Mouse (Mus musculus) gastrocnemius, postnatal 10 days (tissue): ENCODE measurements around the gene Hadh. TPM values are rescaled to one million over a fixed set of nuclear protein-coding genes. Genes with fewer than 3 reads are reported as not detected.
A peak's percentile ranks its signal among the peaks of the same experiment; 100 is the strongest.

ENCODE experiments used
- DNase-seq: peaks from one replicate; pipeline ENCODE4 v3.0.0; 2021; ENCODE audit warnings: mixed read lengths
- long read RNA-seq, 2 experiments: library from polyadenylated mRNA; stranded (forward); transcript quantifications; one replicate each; pipeline ENCODE4 v2.0.0; 2021
- total RNA-seq, 2 experiments: library from RNA; stranded (reverse); gene quantifications; 2 replicates each; pipeline ENCODE4 v1.2.3; 2021

Gene Hadh
- 100 to 1,000 TPM; 208 to 234 TPM for total RNA-seq
- long read RNA-seq, experiment 1, transcript Hadh-201 (8 exons, 1,789 nt): major isoform, 352 of 364 reads
- long read RNA-seq, experiment 1, partial matches to known transcripts: 8 of 364 reads
- long read RNA-seq, experiment 1, other reads (novel, unspliced or antisense): 4 of 364 reads
- long read RNA-seq, experiment 2, transcript Hadh-201 (8 exons, 1,789 nt): major isoform, 420 of 438 reads
- long read RNA-seq, experiment 2, partial matches to known transcripts: 8 of 438 reads
- long read RNA-seq, experiment 2, other reads (novel, unspliced or antisense): 10 of 438 reads

GRCm38 (mm10) chr3:131271559-131272373 lies at the start of gene Hadh:
Gene Hadh (minus strand): TSS chr3:131272101.
- DNase-seq: peak; percentile 86

GRCm38 (mm10) chr3:131320184-131320583 lies 48.3 kb upstream of the Hadh start:
- DNase-seq: peak; percentile 86

GRCm38 (mm10) chr3:131318211-131318610 lies 46.3 kb upstream of the Hadh start:
- DNase-seq: no peak

GRCm38 (mm10) chr3:131317126-131317525 lies 45.2 kb upstream of the Hadh start:
- no peak for DNase-seq

- no peak for DNase-seq
Observed at GRCm38 (mm10) chr3:131315957-131316510, 44.1 kb upstream of the Hadh start.

- no peak for DNase-seq
Observed at GRCm38 (mm10) chr3:131312340-131312739, 40.4 kb upstream of the Hadh start.

- DNase-seq: no peak
Observed at GRCm38 (mm10) chr3:131310572-131310971, 38.7 kb upstream of the Hadh start.

GRCm38 (mm10) chr3:131307811-131308210 lies 35.9 kb upstream of the Hadh start:
- no peak for DNase-seq

GRCm38 (mm10) chr3:131306255-131306654 lies 34.4 kb upstream of the Hadh start:
- DNase-seq: no peak

- DNase-seq: no peak
Observed at GRCm38 (mm10) chr3:131303320-131303714, 31.4 kb upstream of the Hadh start.

- DNase-seq: peak; percentile 85
Observed at GRCm38 (mm10) chr3:131302452-131303319, 30.8 kb upstream of the Hadh start, which contains the start of gene Cyp2u1. Gene Cyp2u1 (minus strand): TSS chr3:131303227.

GRCm38 (mm10) chr3:131299908-131300307 lies 28.0 kb upstream of the Hadh start:
- no peak for DNase-seq

- no peak for DNase-seq
Observed at GRCm38 (mm10) chr3:131299078-131299477, 27.2 kb upstream of the Hadh start.

- no peak for DNase-seq
Observed at GRCm38 (mm10) chr3:131296893-131297292, 25.0 kb upstream of the Hadh start.

- DNase-seq: no peak
Observed at GRCm38 (mm10) chr3:131295513-131296200, 23.8 kb upstream of the Hadh start.

GRCm38 (mm10) chr3:131294503-131294902 lies 22.6 kb upstream of the Hadh start:
- DNase-seq: no peak

GRCm38 (mm10) chr3:131292959-131293358 lies 21.1 kb upstream of the Hadh start:
- no peak for DNase-seq

GRCm38 (mm10) chr3:131292349-131292748 lies 20.4 kb upstream of the Hadh start:
- DNase-seq: no peak

GRCm38 (mm10) chr3:131291890-131292289 lies 20.0 kb upstream of the Hadh start:
- no peak for DNase-seq

- no peak for DNase-seq
Observed at GRCm38 (mm10) chr3:131274151-131274550, 2.2 kb upstream of the Hadh start.

GRCm38 (mm10) chr3:131272374-131273100 lies 636 bp upstream of the Hadh start:
- no peak for DNase-seq
